Mouse (Mus musculus): ENCODE measurements around the gene Ormdl3. TPM values are rescaled to one million over a fixed set of nuclear protein-coding genes. Genes with fewer than 3 reads are reported as not detected.

Ormdl3 gene
- total and polyA plus RNA-seq, 3 experiments, result 22.0 to 55.0 (median 43.2) TPM

GRCm38 (mm10) chr11:98584629-98585177 lies 2.5 kb downstream of the Ormdl3 start:
- H3K4me1 ChIP-seq (ENCODE audit: insufficient read depth, low read depth, low read length), result peaks cover 94% of the 10 kb centered on the region
- H3K4me3 ChIP-seq (ENCODE audit: low read depth, low read length), result peak overlapping the region; percentile 90; the same call in 1 of the 2 replicates
- ATAC-seq (ENCODE audit: extremely low read depth, insufficient number of reproducible peaks, low FRiP score, poor library complexity, severe bottlenecking) (no peak), DNase-seq (ENCODE audit: low spot score) (no peak)
- TF ChIP-seq TAL1 (conservative IDR thresholded peaks at IDR 0.05; ENCODE audit: low read depth, low read length) (no peak), GATA1 (IDR thresholded peaks at IDR 0.05; ENCODE audit: borderline replicate concordance, low read length) (no peak), POLR2AphosphoS5 (IDR thresholded peaks at IDR 0.05; ENCODE audit: insufficient replicate concordance, low read depth, low read length) (no peak), CTCF (IDR thresholded peaks at IDR 0.05; ENCODE audit: low read depth, low read length) (no peak), GATA2 (IDR thresholded peaks at IDR 0.05; ENCODE audit: borderline replicate concordance, low read depth, low read length) (no peak)
- H3K27me3 ChIP-seq (ENCODE audit: insufficient read depth, low read length), result no peaks in the 10 kb centered on the region
- no peaks in the 10 kb centered on the region for H3K9me3 ChIP-seq (replicated peaks)
- H3K36me3 ChIP-seq (replicated peaks), result peaks cover 55% of the 10 kb centered on the region

DNA sequence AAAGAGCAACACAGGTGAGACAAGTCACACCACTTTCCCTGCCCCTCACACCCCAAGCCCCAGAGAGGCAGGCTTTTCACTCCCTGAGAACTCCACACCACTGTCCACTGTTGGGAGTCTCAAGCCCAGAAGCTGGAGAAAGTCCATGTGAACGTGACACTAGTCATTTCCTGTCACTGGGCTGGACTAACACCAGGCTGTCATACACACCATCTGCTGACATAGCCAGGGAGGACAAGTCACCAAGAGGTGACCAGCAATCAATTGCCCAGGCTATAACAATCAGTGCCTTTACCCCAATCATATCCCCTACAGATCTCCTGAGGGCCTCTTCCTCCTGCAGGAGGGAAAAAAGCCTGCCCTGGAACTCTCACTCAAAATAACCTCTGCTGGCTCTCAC lies 3.0 kb downstream of the Ormdl3 start:
- H3K4me3 ChIP-seq (ENCODE audit: low read depth, low read length), result peak overlapping the region; percentile 58; the same call in 1 of the 2 replicates
- H3K9me3 ChIP-seq (replicated peaks), result no peaks in the 10 kb centered on the region
- H3K27me3 ChIP-seq (ENCODE audit: insufficient read depth, low read length), result no peaks in the 10 kb centered on the region
- no peak for ATAC-seq (ENCODE audit: extremely low read depth, insufficient number of reproducible peaks, low FRiP score, poor library complexity, severe bottlenecking)
- no peak for TF ChIP-seq GATA2 (IDR thresholded peaks at IDR 0.05; ENCODE audit: borderline replicate concordance, low read depth, low read length)
- no peak for TF ChIP-seq POLR2AphosphoS5 (IDR thresholded peaks at IDR 0.05; ENCODE audit: insufficient replicate concordance, low read depth, low read length)
- no peak for TF ChIP-seq TAL1 (conservative IDR thresholded peaks at IDR 0.05; ENCODE audit: low read depth, low read length)
- no peak for TF ChIP-seq CTCF (IDR thresholded peaks at IDR 0.05; ENCODE audit: low read depth, low read length)
- TF ChIP-seq GATA1 (IDR thresholded peaks at IDR 0.05; ENCODE audit: borderline replicate concordance, low read length), result no peak
- peaks cover 93% of the 10 kb centered on the region for H3K4me1 ChIP-seq (ENCODE audit: insufficient read depth, low read depth, low read length)
- DNase-seq (ENCODE audit: low spot score), result no peak
- H3K36me3 ChIP-seq (replicated peaks), result peaks cover 60% of the 10 kb centered on the region

DNA sequence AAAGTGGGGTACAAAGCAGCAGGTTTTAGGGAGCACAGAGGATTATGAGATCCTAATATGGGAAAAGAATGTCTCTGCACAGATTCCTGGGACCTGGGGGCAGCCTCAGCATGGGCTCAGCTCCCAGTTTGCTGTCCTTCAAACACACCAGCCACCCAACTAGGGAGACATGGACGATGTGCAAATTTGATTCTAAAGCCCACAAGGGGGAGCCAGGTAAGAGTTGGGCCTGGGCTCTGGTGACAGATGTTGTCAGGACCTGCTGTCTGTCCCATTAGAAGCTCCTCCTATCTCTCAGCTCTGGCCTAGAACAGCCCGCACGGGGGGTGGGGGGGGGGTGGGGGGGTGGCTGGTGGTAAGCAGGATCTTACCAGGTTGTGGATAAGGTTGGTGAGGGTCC lies 3.6 kb downstream of the Ormdl3 start:
- Histone ChIP-seq H3K4me3 (ENCODE audit: low read depth, low read length) (peak overlapping the region; percentile 67; the same call in 1 of the 2 replicates), H3K4me1 (ENCODE audit: insufficient read depth, low read depth, low read length) (peaks cover 90% of the 10 kb centered on the region), H3K27me3 (ENCODE audit: insufficient read depth, low read length) (no peaks in the 10 kb centered on the region), H3K36me3 (replicated peaks) (peaks cover 60% of the 10 kb centered on the region), H3K9me3 (replicated peaks) (no peaks in the 10 kb centered on the region)
- ATAC-seq (ENCODE audit: extremely low read depth, insufficient number of reproducible peaks, low FRiP score, poor library complexity, severe bottlenecking), result no peak
- peak; percentile 63 for DNase-seq (ENCODE audit: low spot score)
- no peak for TF ChIP-seq POLR2AphosphoS5 (IDR thresholded peaks at IDR 0.05; ENCODE audit: insufficient replicate concordance, low read depth, low read length)
- peak; percentile 13; the same call in 1 of the 2 replicates for TF ChIP-seq CTCF (IDR thresholded peaks at IDR 0.05; ENCODE audit: low read depth, low read length)

DNA sequence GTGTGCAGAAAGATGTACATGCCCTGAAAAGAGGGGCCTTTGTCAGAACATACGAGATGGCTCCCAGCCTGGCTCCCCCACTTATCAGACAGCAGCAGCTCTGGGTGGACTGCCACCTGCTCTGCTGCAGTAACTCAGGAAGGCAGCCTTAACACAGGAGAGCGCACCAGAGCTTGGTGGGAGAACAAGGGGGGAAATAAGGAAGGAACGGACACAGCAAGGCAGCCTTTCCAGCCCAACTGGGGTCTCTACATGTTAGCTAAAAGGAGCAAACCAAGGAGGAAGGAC lies 4.0 kb downstream of the Ormdl3 start:
- no peaks in the 10 kb centered on the region for H3K9me3 ChIP-seq (replicated peaks)
- DNase-seq (ENCODE audit: low spot score) (peak; percentile 58), ATAC-seq (ENCODE audit: extremely low read depth, insufficient number of reproducible peaks, low FRiP score, poor library complexity, severe bottlenecking) (no peak)
- TF ChIP-seq TAL1 (conservative IDR thresholded peaks at IDR 0.05; ENCODE audit: low read depth, low read length) (peak; percentile 64), CTCF (IDR thresholded peaks at IDR 0.05; ENCODE audit: low read depth, low read length) (no peak)
- peaks cover 60% of the 10 kb centered on the region for H3K36me3 ChIP-seq (replicated peaks)
- no peaks in the 10 kb centered on the region for H3K27me3 ChIP-seq (ENCODE audit: insufficient read depth, low read length)
- H3K4me3 ChIP-seq (ENCODE audit: low read depth, low read length), result peak overlapping the region; percentile 67; the same call in 1 of the 2 replicates
- peaks cover 90% of the 10 kb centered on the region for H3K4me1 ChIP-seq (ENCODE audit: insufficient read depth, low read depth, low read length)

DNA sequence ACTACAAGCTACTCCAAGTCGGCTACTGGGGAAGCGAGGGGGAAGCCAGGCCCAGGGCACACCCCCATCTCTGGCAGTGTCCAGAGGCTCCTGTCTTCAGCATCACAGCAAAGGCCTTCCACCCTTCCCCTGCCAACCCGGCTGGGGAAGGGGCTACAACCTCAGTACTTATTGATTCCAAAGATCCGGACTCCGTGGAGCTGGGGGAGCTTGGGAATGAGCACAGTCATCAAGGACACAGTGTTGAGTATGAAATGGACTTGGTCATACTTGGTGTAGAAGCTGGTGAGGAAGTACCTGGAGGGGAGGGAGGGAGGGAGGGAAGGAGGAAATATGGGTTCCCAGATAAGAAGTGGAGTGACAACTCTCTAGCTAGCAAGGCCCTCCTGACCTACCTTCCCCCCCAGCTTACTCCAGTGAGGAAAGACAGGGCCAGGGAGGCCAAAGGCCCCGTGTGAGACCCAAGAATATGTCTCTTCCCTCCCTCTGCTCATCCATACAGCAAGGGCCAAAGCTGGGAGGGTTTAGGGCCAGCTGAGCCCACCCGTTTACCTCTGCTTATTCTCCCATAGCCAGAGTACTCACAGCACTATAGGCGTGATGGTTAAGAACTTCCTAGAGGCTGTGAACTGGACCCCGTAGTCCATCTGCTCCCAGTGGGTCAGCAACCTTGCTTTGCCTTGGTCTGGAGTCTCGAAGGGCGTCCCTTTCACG lies 4.5 kb downstream of the Ormdl3 start:
- Histone ChIP-seq H3K27me3 (ENCODE audit: insufficient read depth, low read length) (no peaks in the 10 kb centered on the region), H3K36me3 (replicated peaks) (peaks cover 60% of the 10 kb centered on the region), H3K9me3 (replicated peaks) (no peaks in the 10 kb centered on the region), H3K4me1 (ENCODE audit: insufficient read depth, low read depth, low read length) (peaks cover 86% of the 10 kb centered on the region), H3K4me3 (ENCODE audit: low read depth, low read length) (peak overlapping the region; percentile 67; the same call in 1 of the 2 replicates)
- DNase-seq (ENCODE audit: low spot score), result peak; percentile 87
- ATAC-seq (ENCODE audit: extremely low read depth, insufficient number of reproducible peaks, low FRiP score, poor library complexity, severe bottlenecking), result peak; percentile 36; the same call in 1 of the 2 replicates
- peak; percentile 53; the same call in 1 of the 2 replicates for TF ChIP-seq TAL1 (conservative IDR thresholded peaks at IDR 0.05; ENCODE audit: low read depth, low read length)
- no peak for TF ChIP-seq POLR2AphosphoS5 (IDR thresholded peaks at IDR 0.05; ENCODE audit: insufficient replicate concordance, low read depth, low read length)

GRCm38 (mm10) chr11:98582030-98582388 lies 5.2 kb downstream of the Ormdl3 start:
- TF ChIP-seq TAL1 (conservative IDR thresholded peaks at IDR 0.05; ENCODE audit: low read depth, low read length), result no peak
- TF ChIP-seq GATA2 (IDR thresholded peaks at IDR 0.05; ENCODE audit: borderline replicate concordance, low read depth, low read length), result no peak
- no peak for TF ChIP-seq POLR2AphosphoS5 (IDR thresholded peaks at IDR 0.05; ENCODE audit: insufficient replicate concordance, low read depth, low read length)
- no peak for TF ChIP-seq GATA1 (IDR thresholded peaks at IDR 0.05; ENCODE audit: borderline replicate concordance, low read length)
- no peak for TF ChIP-seq CTCF (IDR thresholded peaks at IDR 0.05; ENCODE audit: low read depth, low read length)
- Histone ChIP-seq H3K36me3 (replicated peaks) (peaks cover 60% of the 10 kb centered on the region), H3K4me1 (ENCODE audit: insufficient read depth, low read depth, low read length) (peaks cover 81% of the 10 kb centered on the region), H3K4me3 (ENCODE audit: low read depth, low read length) (peak overlapping the region; percentile 67; the same call in 1 of the 2 replicates), H3K27me3 (ENCODE audit: insufficient read depth, low read length) (no peaks in the 10 kb centered on the region), H3K9me3 (replicated peaks) (no peaks in the 10 kb centered on the region)
- DNase-seq (ENCODE audit: low spot score), result peak; percentile 47
- no peak; the same call in 1 of the 2 replicates for ATAC-seq (ENCODE audit: extremely low read depth, insufficient number of reproducible peaks, low FRiP score, poor library complexity, severe bottlenecking)
